Mouse (Mus musculus) liver, embryonic 12.5 days (tissue): Measurements from ENCODE around the gene Pik3ca. TPM values are rescaled to one million over a fixed set of nuclear protein-coding genes. Genes with fewer than 3 reads are reported as not detected.

ENCODE experiments used
- ATAC-seq: fragments of 200-750 bp; cut with Nextera tagmentation; 2 replicates; pipeline ENCODE4 v1.8.0; 2017; ENCODE audit warnings: moderate number of reproducible peaks, mild to moderate bottlenecking, moderate library complexity
- H3K27ac ChIP-seq: fragments of 300-500 bp; sonication (generic); 2 replicates; pipeline ENCODE4 v1.5.1; 2016; ENCODE audit warnings: mild to moderate bottlenecking
- H3K27me3 ChIP-seq: fragments of 300-500 bp; sonication (generic); replicated peaks from 2 replicates; pipeline ENCODE4 v1.6.1; 2016; ENCODE audit warnings: mild to moderate bottlenecking, moderate library complexity
- H3K36me3 ChIP-seq: fragments of 300-500 bp; sonication (generic); 2 replicates; pipeline ENCODE4 v1.6.1; 2016; ENCODE audit warnings: mild to moderate bottlenecking, moderate library complexity
- H3K4me1 ChIP-seq: fragments of 300-500 bp; sonication (generic); 2 replicates; pipeline ENCODE4 v1.6.1; 2016
- H3K4me2 ChIP-seq: fragments of 300-500 bp; sonication (generic); 2 replicates; pipeline ENCODE4 v1.6.1; 2016; ENCODE audit warnings: mild to moderate bottlenecking, moderate library complexity
- H3K4me3 ChIP-seq: fragments of 300-500 bp; sonication (generic); 2 replicates; pipeline ENCODE4 v1.5.1; 2016; ENCODE audit warnings: mild to moderate bottlenecking, moderate library complexity
- H3K9ac ChIP-seq: fragments of 300-500 bp; sonication (generic); 2 replicates; pipeline ENCODE4 v1.6.1; 2016; ENCODE audit warnings: mild to moderate bottlenecking, moderate library complexity
- H3K9me3 ChIP-seq: fragments of 300-500 bp; sonication (generic); replicated peaks from 2 replicates; pipeline ENCODE4 v1.6.1; 2016; ENCODE audit warnings: mild to moderate bottlenecking, moderate library complexity
- WGBS: fragments of 180-500 bp; shearing (Covaris S2); methylation state at CpG from one replicate; pipeline ENCODE4 v1.1.7; 2016; ENCODE audit not compliant: insufficient replicate concordance; 5-methylcytosine and 5-hydroxymethylcytosine counted together
- polyA plus RNA-seq: library from polyadenylated mRNA; unstranded; fragments of >200 nt; fragmentation: Nextera tagmentation; extraction: Ambion mirVana; gene quantifications from 2 replicates; pipeline ENCODE4 v1.2.1, GENCODE M21; 2016

Pik3ca gene
- polyA plus RNA-seq, 1 experiment from 2014 or later: 5.6 TPM

- Histone ChIP-seq H3K9ac (no peak overlapping the region), H3K27ac (no peak overlapping the region), H3K4me2 (no peak overlapping the region), H3K4me1 (no peaks in the 10 kb centered on the region), H3K4me3 (no peak overlapping the region), H3K9me3 (no peaks in the 10 kb centered on the region), H3K27me3 (no peaks in the 10 kb centered on the region), H3K36me3 (peaks cover 11% of the 10 kb centered on the region)
- no peak for ATAC-seq
- WGBS: 59% methylated on average over 4 of the region's 4 CpGs
Observed at GRCm38 (mm10) chr3:32468411-32468810, 70.9 kb downstream of the Pik3ca start.

- no peak overlapping the region for H3K9ac ChIP-seq
- no peak overlapping the region for H3K27ac ChIP-seq
- H3K36me3 ChIP-seq: 0 out of 2 replicates have a peak, but pooled peaks cover 7% of the 10 kb centered on the region
- H3K4me3 ChIP-seq: no peak overlapping the region
- WGBS: 71% methylated on average over 7 of the region's 7 CpGs
- no peaks in the 10 kb centered on the region for H3K9me3 ChIP-seq
- no peak for ATAC-seq
- no peaks in the 10 kb centered on the region for H3K4me1 ChIP-seq
- no peak overlapping the region for H3K4me2 ChIP-seq
- no peaks in the 10 kb centered on the region; the same call in 1 of the 2 replicates for H3K27me3 ChIP-seq
Observed at GRCm38 (mm10) chr3:32470449-32470848, 73.0 kb downstream of the Pik3ca start.

- no peak overlapping the region for H3K9ac ChIP-seq
- 72% methylated on average over 6 of the region's 6 CpGs for WGBS
- no peaks in the 10 kb centered on the region for H3K4me1 ChIP-seq
- no peaks in the 10 kb centered on the region for H3K9me3 ChIP-seq
- H3K4me2 ChIP-seq: no peak overlapping the region
- no peak for ATAC-seq
- 0 out of 2 replicates have a peak, but pooled peaks cover 7% of the 10 kb centered on the region for H3K36me3 ChIP-seq
- H3K27ac ChIP-seq: no peak overlapping the region
- H3K4me3 ChIP-seq: no peak overlapping the region
- H3K27me3 ChIP-seq: no peaks in the 10 kb centered on the region; the same call in 1 of the 2 replicates
Observed at GRCm38 (mm10) chr3:32471098-32471497, 73.6 kb downstream of the Pik3ca start.

- no peak overlapping the region for H3K4me2 ChIP-seq
- H3K27ac ChIP-seq: no peak overlapping the region
- no peak overlapping the region for H3K4me3 ChIP-seq
- WGBS: 60% methylated on average over 14 of the region's 14 CpGs
- ATAC-seq: no peak
- H3K27me3 ChIP-seq: no peaks in the 10 kb centered on the region; the same call in 1 of the 2 replicates
- no peaks in the 10 kb centered on the region for H3K4me1 ChIP-seq
- H3K9me3 ChIP-seq: no peaks in the 10 kb centered on the region
- H3K36me3 ChIP-seq: no peaks in the 10 kb centered on the region
- no peak overlapping the region for H3K9ac ChIP-seq
Observed at GRCm38 (mm10) chr3:32472191-32472900, 74.9 kb downstream of the Pik3ca start.

- WGBS: 76% methylated on average over 10 of the region's 10 CpGs
- Histone ChIP-seq H3K27me3 (no peaks in the 10 kb centered on the region; the same call in 1 of the 2 replicates), H3K36me3 (no peaks in the 10 kb centered on the region), H3K9me3 (no peaks in the 10 kb centered on the region), H3K4me1 (no peaks in the 10 kb centered on the region), H3K9ac (no peak overlapping the region), H3K4me3 (no peak overlapping the region), H3K27ac (no peak overlapping the region), H3K4me2 (no peak overlapping the region)
- ATAC-seq: no peak
Observed at GRCm38 (mm10) chr3:32473184-32473583, 75.7 kb downstream of the Pik3ca start.

- Histone ChIP-seq H3K4me3 (no peak overlapping the region), H3K4me2 (no peak overlapping the region), H3K9me3 (no peaks in the 10 kb centered on the region), H3K36me3 (no peaks in the 10 kb centered on the region), H3K4me1 (no peaks in the 10 kb centered on the region), H3K27ac (no peak overlapping the region), H3K9ac (no peak overlapping the region), H3K27me3 (no peaks in the 10 kb centered on the region; the same call in 1 of the 2 replicates)
- no peak for ATAC-seq
- 68% methylated on average over 7 of the region's 7 CpGs for WGBS
Observed at GRCm38 (mm10) chr3:32479961-32480360, 82.5 kb downstream of the Pik3ca start.

GRCm38 (mm10) chr3:32483035-32483434 is 85.6 kb downstream of the Pik3ca start:
- Histone ChIP-seq H3K27ac (no peak overlapping the region), H3K4me3 (no peak overlapping the region), H3K4me2 (no peak overlapping the region), H3K27me3 (no peaks in the 10 kb centered on the region), H3K4me1 (no peaks in the 10 kb centered on the region), H3K9me3 (no peaks in the 10 kb centered on the region), H3K9ac (no peak overlapping the region), H3K36me3 (no peaks in the 10 kb centered on the region)
- ATAC-seq: no peak
- 52% methylated on average over 3 of the region's 3 CpGs for WGBS

- no peak overlapping the region for H3K4me2 ChIP-seq
- H3K36me3 ChIP-seq: no peaks in the 10 kb centered on the region
- no peak overlapping the region for H3K9ac ChIP-seq
- ATAC-seq: no peak
- H3K4me3 ChIP-seq: no peak overlapping the region
- H3K27ac ChIP-seq: no peak overlapping the region
- no peaks in the 10 kb centered on the region for H3K9me3 ChIP-seq
- WGBS: 57% methylated on average over 4 of the region's 4 CpGs
- no peaks in the 10 kb centered on the region for H3K27me3 ChIP-seq
- no peaks in the 10 kb centered on the region for H3K4me1 ChIP-seq
Observed at GRCm38 (mm10) chr3:32486543-32486942, 89.1 kb downstream of the Pik3ca start.

GRCm38 (mm10) chr3:32488172-32488571 is 90.7 kb downstream of the Pik3ca start:
- WGBS: 67% methylated on average over 6 of the region's 6 CpGs
- Histone ChIP-seq H3K27me3 (no peaks in the 10 kb centered on the region), H3K27ac (no peak overlapping the region), H3K4me1 (no peaks in the 10 kb centered on the region), H3K9me3 (no peaks in the 10 kb centered on the region), H3K4me3 (no peak overlapping the region), H3K9ac (no peak overlapping the region), H3K36me3 (no peaks in the 10 kb centered on the region), H3K4me2 (no peak overlapping the region)
- no peak for ATAC-seq

- Histone ChIP-seq H3K27me3 (no peaks in the 10 kb centered on the region), H3K4me3 (no peak overlapping the region), H3K4me1 (no peaks in the 10 kb centered on the region), H3K9ac (no peak overlapping the region), H3K9me3 (no peaks in the 10 kb centered on the region), H3K36me3 (no peaks in the 10 kb centered on the region), H3K4me2 (no peak overlapping the region), H3K27ac (no peak overlapping the region)
- WGBS: 72% methylated on average over 15 of the region's 15 CpGs
- no peak for ATAC-seq
Observed at GRCm38 (mm10) chr3:32490076-32490927, 92.8 kb downstream of the Pik3ca start.

- H3K4me1 ChIP-seq: no peaks in the 10 kb centered on the region
- H3K36me3 ChIP-seq: no peaks in the 10 kb centered on the region
- H3K4me2 ChIP-seq: no peak overlapping the region
- no peak overlapping the region for H3K9ac ChIP-seq
- no peak overlapping the region for H3K27ac ChIP-seq
- no peak overlapping the region for H3K4me3 ChIP-seq
- no peaks in the 10 kb centered on the region for H3K9me3 ChIP-seq
- no peaks in the 10 kb centered on the region for H3K27me3 ChIP-seq
- no peak for ATAC-seq
Observed at GRCm38 (mm10) chr3:32490928-32491315, 93.5 kb downstream of the Pik3ca start.
